Mouse (Mus musculus): Measurements from ENCODE around the gene Ube2o.

DNA sequence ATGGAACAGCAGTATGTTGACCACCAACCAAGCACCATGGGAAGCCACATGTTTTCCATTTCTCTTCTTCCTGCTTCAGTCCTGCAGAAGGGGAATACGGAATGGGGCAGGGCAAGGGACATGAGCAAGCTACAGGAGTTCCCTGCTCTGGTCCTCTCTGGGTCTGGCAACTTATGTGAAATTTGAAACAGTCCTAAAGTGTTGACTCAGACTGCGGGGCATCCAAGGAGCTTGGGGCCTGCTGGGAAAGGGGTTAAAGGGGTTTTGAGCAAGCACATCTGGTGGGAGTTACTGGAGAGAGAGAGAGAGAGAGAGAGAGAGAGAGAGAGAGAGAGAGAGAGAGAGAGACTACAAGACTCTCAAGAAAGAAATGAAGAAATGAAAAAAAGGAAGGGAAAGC lies 72.6 kb downstream of the Ube2o start:
- TF ChIP-seq POLR2A (IDR thresholded peaks at IDR 0.05; ENCODE audit: insufficient read depth, low read length) (no peak), CTCF (IDR thresholded peaks at IDR 0.05; ENCODE audit: low read depth, low read length) (no peak), EP300 (IDR thresholded peaks at IDR 0.05; ENCODE audit: insufficient read depth, low read depth, low read length) (no peak)

Measured in ES-Bruce4 (cell line).